Mouse (Mus musculus) bone marrow macrophage, adult 2 months (primary cell): ENCODE results near the gene Snx9.

Experiments used
- CTCF ChIP-seq: IDR thresholded peaks from 2 replicates; pipeline ENCODE4 v1.5.1; 2012; ENCODE audit warnings: low read depth, mild to moderate bottlenecking, low read length, moderate library complexity
- POLR2A ChIP-seq: IDR thresholded peaks from 2 replicates; pipeline ENCODE4 v1.6.1; 2012; ENCODE audit warnings: mild to moderate bottlenecking, low read depth, low read length, borderline replicate concordance

DNA sequence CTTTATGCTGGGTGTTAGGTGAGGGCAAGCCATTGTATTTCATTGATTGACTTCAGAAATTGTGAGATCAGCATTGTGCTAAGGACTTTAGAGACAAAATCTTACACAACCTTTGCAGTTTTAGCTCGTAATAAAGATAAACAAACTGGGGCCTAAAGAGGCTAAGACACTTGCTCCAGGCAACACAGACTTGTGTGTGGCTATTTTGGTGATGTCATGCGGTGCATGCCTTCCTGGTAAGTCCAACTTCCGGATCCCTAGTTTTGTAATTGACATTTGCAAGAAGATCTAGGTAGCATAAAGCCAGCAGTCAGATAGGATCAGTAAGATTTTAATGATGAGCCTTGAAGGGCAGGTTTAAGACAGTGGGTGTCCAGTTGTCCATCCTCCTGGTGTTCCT is 101.0 kb downstream of the Snx9 start:
- TF ChIP-seq CTCF (no peak), POLR2A (no peak)
